ENCODE assay signal across 9 mouse cellular contexts in genomic region chr1:180905307-180905706, GRCm38 (mm10). TPM values are rescaled to one million over a fixed set of nuclear protein-coding genes. Genes with fewer than 3 reads are reported as not detected.
DNase-seq lines count a peak whose midpoint lies in the region; ATAC-seq and TF ChIP-seq lines count a peak whose summit lies in the region.
"Had no signal": no experiment of that assay in that cellular context is flagged by ENCODE, and none has a peak within 500 bp of the region (broad histone marks: within the 10 kb centered on the region; RNA-seq: fewer than 3 reads in every experiment).

No protein-coding gene starts in this region.

- H3K9ac ChIP-seq in neural tube, embryonic 11.5 days (ENCODE audit: low read length), result peak overlapping the region; percentile 46
- peak overlapping the region; percentile 1; the same call in 1 of the 2 replicates for H3K9ac ChIP-seq in forebrain, embryonic 16.5 days (replicated peaks; ENCODE audit: low read depth, low read length)
- peak overlapping the region; percentile 93 for H3K9ac ChIP-seq in liver, embryonic 14.5 days (replicated peaks)

- no peak for TF ChIP-seq CTCF in liver, embryonic 14.5 days (IDR thresholded peaks at IDR 0.05; ENCODE audit: low read depth)

- no peaks in the 10 kb centered on the region for H3K9me3 ChIP-seq in neural tube, embryonic 11.5 days (ENCODE audit: control insufficient read depth, low read length)
- H3K9me3 ChIP-seq in forebrain, embryonic 16.5 days (ENCODE audit: control insufficient read depth, low read length), result no peaks in the 10 kb centered on the region
- no peaks in the 10 kb centered on the region for H3K9me3 ChIP-seq in liver, embryonic 14.5 days (ENCODE audit: control insufficient read depth, low read length)

- 69% methylated on average over 6 of the region's 6 CpGs for WGBS in neural tube, embryonic 11.5 days
- WGBS in forebrain, embryonic 16.5 days, result 69% methylated on average over 6 of the region's 6 CpGs
- 62% methylated on average over 6 of the region's 6 CpGs for WGBS in liver, embryonic 14.5 days (ENCODE audit: insufficient replicate concordance)

- peak overlapping the region; percentile 90; the same call in 1 of the 2 replicates for H3K4me3 ChIP-seq in neural tube, embryonic 11.5 days (ENCODE audit: low read depth, low read length)
- peak overlapping the region; percentile 86 for H3K4me3 ChIP-seq in forebrain, embryonic 16.5 days (replicated peaks; ENCODE audit: low read length)
- peak overlapping the region; percentile 94 to 97 for H3K4me3 ChIP-seq in liver, embryonic 14.5 days (ENCODE audit: insufficient read depth in 1 of 2, low read depth in 2 of 2, low read length in 2 of 2)

- ATAC-seq in neural tube, embryonic 11.5 days (ENCODE audit: insufficient read depth, low FRiP score, low TSS enrichment), result no peak
- no peak for ATAC-seq in forebrain, embryonic 16.5 days
- ATAC-seq in liver, embryonic 14.5 days (ENCODE audit: insufficient read depth), result no peak
- no peak for ATAC-seq in inflammation-experienced regulatory T-cells, adult 6 months

- H3K4me2 ChIP-seq in neural tube, embryonic 11.5 days (ENCODE audit: low read depth), result peak overlapping the region; percentile 87
- H3K4me2 ChIP-seq in forebrain, embryonic 16.5 days (ENCODE audit: low read length), result peak overlapping the region; percentile 94
- peak overlapping the region; percentile 99 for H3K4me2 ChIP-seq in liver, embryonic 14.5 days (ENCODE audit: low read depth)

- H3K27ac ChIP-seq in neural tube, embryonic 11.5 days (ENCODE audit: low read depth, low read length), result no peak overlapping the region
- H3K27ac ChIP-seq in forebrain, embryonic 16.5 days (ENCODE audit: low read length), result no peak overlapping the region
- H3K27ac ChIP-seq in liver, embryonic 14.5 days, result peak overlapping the region; percentile 5

- TF ChIP-seq EP300 in liver, embryonic 14.5 days (IDR thresholded peaks at IDR 0.05; ENCODE audit: low read depth), result no peak

- peaks cover 5% of the 10 kb centered on the region for H3K36me3 ChIP-seq in neural tube, embryonic 11.5 days (ENCODE audit: control insufficient read depth, insufficient read depth, low read length)
- H3K36me3 ChIP-seq in forebrain, embryonic 16.5 days (ENCODE audit: control insufficient read depth, insufficient read depth), result peaks cover 11% of the 10 kb centered on the region; the same call in 1 of the 2 replicates
- peaks cover 37% of the 10 kb centered on the region for H3K36me3 ChIP-seq in liver, embryonic 14.5 days (replicated peaks; ENCODE audit: control insufficient read depth, insufficient read depth, low read depth)

- H3K27me3 ChIP-seq in neural tube, embryonic 11.5 days (ENCODE audit: control insufficient read depth, insufficient read depth, low read length), result no peaks in the 10 kb centered on the region
- no peaks in the 10 kb centered on the region for H3K27me3 ChIP-seq in forebrain, embryonic 16.5 days (replicated peaks; ENCODE audit: control insufficient read depth, insufficient read depth, low read length)
- no peaks in the 10 kb centered on the region for H3K27me3 ChIP-seq in liver, embryonic 14.5 days (ENCODE audit: control insufficient read depth, insufficient read depth, low read length)

- peaks cover 9% of the 10 kb centered on the region; the same call in 1 of the 2 replicates for H3K4me1 ChIP-seq in neural tube, embryonic 11.5 days (ENCODE audit: control insufficient read depth, insufficient read depth, low read length)
- H3K4me1 ChIP-seq in forebrain, embryonic 16.5 days (replicated peaks; ENCODE audit: control insufficient read depth, insufficient read depth, low read length), result peaks cover 18% of the 10 kb centered on the region
- H3K4me1 ChIP-seq in liver, embryonic 14.5 days (replicated peaks; ENCODE audit: control insufficient read depth in 2 of 2, insufficient read depth in 2 of 2, low read length in 1 of 2), result peaks cover 36 to 39% of the 10 kb centered on the region in 2 experiments

- no peak for DNase-seq in neural tube, embryonic 11.5 days (ENCODE audit: low spot score)
- no peak for DNase-seq in neural tube, embryonic 10.5 days (ENCODE audit: extremely low spot score, low spot score)
- no peak for DNase-seq in liver, embryonic 14.5 days (ENCODE audit: low read depth in 3 of 3, low spot score in 3 of 3)
- DNase-seq in thymus, postnatal 25 days, result peak; percentile 37
- DNase-seq in layer of hippocampus, adult 11-12 months (ENCODE audit: low spot score), result no peak
- DNase-seq in yolk sac, embryonic 10.5 days (ENCODE audit: low spot score), result no peak

RNA-seq across cellular contexts. Expression of gene Pycr2, which starts 1.2 kb away (rescaled TPM):
- polyA plus RNA-seq in neural tube, embryonic 11.5 days (2014; fragmentation: Nextera tagmentation; extraction: Ambion mirVana), result 94.7 and 113 TPM in 2 replicates
- polyA plus RNA-seq in forebrain, embryonic 16.5 days (2015; fragmentation: Nextera tagmentation; extraction: Ambion mirVana), result 78.8 and 84.8 TPM in 2 replicates
- polyA plus RNA-seq in liver, embryonic 14.5 days (2012; rRNA removed), result 47.9 and 52.0 TPM in 2 replicates
- polyA plus RNA-seq in liver, embryonic 14.5 days (2014; fragmentation: Nextera tagmentation; extraction: Ambion mirVana), result 84.6 and 94.7 TPM in 2 replicates
- polyA plus RNA-seq in inflammation-experienced regulatory T-cells, adult 6 months (2017; shearing (Covaris generic)), result 10 to 100 TPM; 39.9 to 46.0 (median 44.5) TPM

RNA-seq across cellular contexts. Expression of gene Lefty2, which starts 12.4 kb away (rescaled TPM):
- not detected in 2 replicates for polyA plus RNA-seq in neural tube, embryonic 11.5 days (2014; fragmentation: Nextera tagmentation; extraction: Ambion mirVana)
- 4.1 and 6.6 TPM in 2 replicates for polyA plus RNA-seq in forebrain, embryonic 16.5 days (2015; fragmentation: Nextera tagmentation; extraction: Ambion mirVana)
- polyA plus RNA-seq in liver, embryonic 14.5 days (2012; rRNA removed), result not detected in 2 replicates
- not detected in 2 replicates for polyA plus RNA-seq in liver, embryonic 14.5 days (2014; fragmentation: Nextera tagmentation; extraction: Ambion mirVana)
- not detected for polyA plus RNA-seq in inflammation-experienced regulatory T-cells, adult 6 months (2017; shearing (Covaris generic))
- polyA plus RNA-seq: liver, adult 2 months had no signal

RNA-seq across cellular contexts. Expression of gene Lefty1, which starts 29.5 kb away (rescaled TPM):
- polyA plus RNA-seq in neural tube, embryonic 11.5 days (2014; fragmentation: Nextera tagmentation; extraction: Ambion mirVana), result 0.39 and 0.41 TPM in 2 replicates
- polyA plus RNA-seq in forebrain, embryonic 16.5 days (2015; fragmentation: Nextera tagmentation; extraction: Ambion mirVana), result 0.30 and 0.39 TPM in 2 replicates
- 9.2 and 9.5 TPM in 2 replicates for polyA plus RNA-seq in liver, embryonic 14.5 days (2012; rRNA removed)
- polyA plus RNA-seq in liver, embryonic 14.5 days (2014; fragmentation: Nextera tagmentation; extraction: Ambion mirVana), result 4.9 and 5.6 TPM in 2 replicates
- polyA plus RNA-seq in inflammation-experienced regulatory T-cells, adult 6 months (2017; shearing (Covaris generic)), result not detected

RNA-seq across cellular contexts. Expression of gene Tmem63a, which starts 36.8 kb away (rescaled TPM):
- polyA plus RNA-seq in neural tube, embryonic 11.5 days (2014; fragmentation: Nextera tagmentation; extraction: Ambion mirVana), result 2.6 and 3.1 TPM in 2 replicates
- 1.3 and 2.0 TPM in 2 replicates for polyA plus RNA-seq in forebrain, embryonic 16.5 days (2015; fragmentation: Nextera tagmentation; extraction: Ambion mirVana)
- polyA plus RNA-seq in liver, embryonic 14.5 days (2012; rRNA removed), result 6.8 and 7.2 TPM in 2 replicates
- 4.3 and 4.6 TPM in 2 replicates for polyA plus RNA-seq in liver, embryonic 14.5 days (2014; fragmentation: Nextera tagmentation; extraction: Ambion mirVana)
- 10 to 100 TPM; 12.8 to 18.6 (median 14.0) TPM for polyA plus RNA-seq in inflammation-experienced regulatory T-cells, adult 6 months (2017; shearing (Covaris generic))

RNA-seq across cellular contexts. Expression of gene Sde2, which starts 54.4 kb away (rescaled TPM):
- 34.7 and 37.8 TPM in 2 replicates for polyA plus RNA-seq in neural tube, embryonic 11.5 days (2014; fragmentation: Nextera tagmentation; extraction: Ambion mirVana)
- polyA plus RNA-seq in forebrain, embryonic 16.5 days (2015; fragmentation: Nextera tagmentation; extraction: Ambion mirVana), result 36.6 and 41.9 TPM in 2 replicates
- 11.5 and 15.5 TPM in 2 replicates for polyA plus RNA-seq in liver, embryonic 14.5 days (2012; rRNA removed)
- 15.8 and 18.0 TPM in 2 replicates for polyA plus RNA-seq in liver, embryonic 14.5 days (2014; fragmentation: Nextera tagmentation; extraction: Ambion mirVana)
- 10 to 100 TPM; 33.8 to 42.9 (median 37.5) TPM for polyA plus RNA-seq in inflammation-experienced regulatory T-cells, adult 6 months (2017; shearing (Covaris generic))

Comparison
In these comparisons a context has a peak if more than half of its experiments do, and no peak if none do; other contexts are left out.
1. H3K9ac ChIP-seq: peak in every context shown above with its lines; median percentile 93 in liver, embryonic 14.5 days; 46 in neural tube, embryonic 11.5 days; 1 in forebrain, embryonic 16.5 days.